In the genomic region with DNA sequence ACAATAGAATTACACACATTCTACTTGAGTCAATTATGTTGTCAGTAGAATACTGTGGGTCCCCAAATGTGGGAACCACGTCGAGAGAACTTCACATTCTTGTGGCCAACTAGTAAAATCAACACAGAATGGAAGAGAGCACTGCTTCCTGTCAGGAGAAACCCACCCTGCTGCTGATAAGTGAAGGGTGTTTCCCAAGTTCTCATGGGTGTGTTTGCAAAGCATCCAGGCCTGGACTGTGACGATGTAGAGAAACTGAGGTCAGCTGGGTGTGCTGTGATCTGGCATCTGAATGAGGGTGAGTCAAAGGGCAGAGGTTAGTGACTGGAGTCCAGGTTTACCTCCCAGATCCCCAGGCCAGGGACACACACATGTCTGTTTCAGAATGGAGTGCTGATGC, we compare ENCODE assay signal across 12 mouse cellular contexts.
DNase-seq lines count a peak whose midpoint lies in the region; ATAC-seq and TF ChIP-seq lines count a peak whose summit lies in the region.
"Had no signal": no experiment of that assay in that cellular context is flagged by ENCODE, and none has a peak within 500 bp of the region (broad histone marks: within the 10 kb centered on the region; RNA-seq: fewer than 3 reads in every experiment).

No protein-coding gene starts in this region.

- no peaks in the 10 kb centered on the region for H3K27me3 ChIP-seq in heart, embryonic 11.5 days (ENCODE audit: control insufficient read depth, insufficient read depth, low read length)
- no peaks in the 10 kb centered on the region for H3K27me3 ChIP-seq in lung, postnatal 0 days (replicated peaks; ENCODE audit: insufficient read depth, low read length)
- H3K27me3 ChIP-seq in liver, embryonic 13.5 days = no peaks in the 10 kb centered on the region
- no peaks in the 10 kb centered on the region for H3K27me3 ChIP-seq in midbrain, embryonic 15.5 days (replicated peaks)
- H3K27me3 ChIP-seq in midbrain, embryonic 14.5 days (ENCODE audit: control insufficient read depth, insufficient read depth, low read length) = no peaks in the 10 kb centered on the region
- H3K27me3 ChIP-seq: limb, embryonic 15.5 days had no signal

- H3K9ac ChIP-seq in heart, embryonic 11.5 days (ENCODE audit: low read depth, low read length) = no peak overlapping the region
- H3K9ac ChIP-seq in lung, postnatal 0 days (replicated peaks; ENCODE audit: low read depth) = no peak overlapping the region
- peak overlapping the region; percentile 22; the same call in 1 of the 2 replicates for H3K9ac ChIP-seq in liver, embryonic 13.5 days
- no peak overlapping the region for H3K9ac ChIP-seq in midbrain, embryonic 15.5 days
- H3K9ac ChIP-seq in midbrain, embryonic 14.5 days (replicated peaks; ENCODE audit: low read length) = no peak overlapping the region
- H3K9ac ChIP-seq: limb, embryonic 15.5 days had no signal

- DNase-seq in heart, adult 8-10 months (ENCODE audit: low spot score) = no peak
- peak; percentile 31 for DNase-seq in lung, postnatal 0 days (ENCODE audit: low spot score)
- DNase-seq in lung, adult 18-20 months = no peak
- peak; percentile 28 for DNase-seq in liver, embryonic 13.5 days
- no peak for DNase-seq in layer of hippocampus, postnatal 14 days (ENCODE audit: low spot score in 2 of 2)
- no peak for DNase-seq in midbrain, embryonic 14.5 days
- DNase-seq: right cerebral cortex, postnatal 14 days had no signal

- no peaks in the 10 kb centered on the region for H3K36me3 ChIP-seq in heart, embryonic 11.5 days (ENCODE audit: control insufficient read depth, insufficient read depth, low read length)
- no peaks in the 10 kb centered on the region for H3K36me3 ChIP-seq in lung, postnatal 0 days (ENCODE audit: insufficient read depth, low read length)
- H3K36me3 ChIP-seq in liver, embryonic 13.5 days = no peaks in the 10 kb centered on the region
- no peaks in the 10 kb centered on the region for H3K36me3 ChIP-seq in midbrain, embryonic 15.5 days (replicated peaks)
- no peaks in the 10 kb centered on the region for H3K36me3 ChIP-seq in midbrain, embryonic 14.5 days (ENCODE audit: control insufficient read depth, insufficient read depth, low read length)
- H3K36me3 ChIP-seq: limb, embryonic 15.5 days had no signal

- ATAC-seq in heart, embryonic 11.5 days (replicated peaks; ENCODE audit: insufficient number of reproducible peaks, low FRiP score, low TSS enrichment) = peak; percentile 74
- ATAC-seq in lung, postnatal 0 days = peak; percentile 62
- ATAC-seq in liver, embryonic 13.5 days (ENCODE audit: low read depth) = peak; percentile 91
- no peak for ATAC-seq in midbrain, embryonic 15.5 days (replicated peaks)
- ATAC-seq in midbrain, embryonic 14.5 days (ENCODE audit: low FRiP score, low TSS enrichment) = no peak
- ATAC-seq: CD4-positive, CD25-positive, alpha-beta regulatory T cell, adult 4 months had no signal

- TF ChIP-seq EP300 in lung, postnatal 0 days (IDR thresholded peaks at IDR 0.05) = peak; percentile 62

- peaks cover 7% of the 10 kb centered on the region; the same call in 1 of the 2 replicates for H3K4me1 ChIP-seq in heart, embryonic 11.5 days (ENCODE audit: control insufficient read depth, insufficient read depth, low read length)
- no peaks in the 10 kb centered on the region for H3K4me1 ChIP-seq in lung, postnatal 0 days (ENCODE audit: insufficient read depth, low read depth, low read length)
- H3K4me1 ChIP-seq in liver, embryonic 13.5 days (replicated peaks) = peaks cover 53% of the 10 kb centered on the region
- H3K4me1 ChIP-seq in midbrain, embryonic 15.5 days = no peaks in the 10 kb centered on the region
- H3K4me1 ChIP-seq in midbrain, embryonic 14.5 days (ENCODE audit: control insufficient read depth, insufficient read depth, low read length) = no peaks in the 10 kb centered on the region
- H3K4me1 ChIP-seq: limb, embryonic 15.5 days had no signal

- no peak for TF ChIP-seq CTCF in lung, postnatal 0 days (IDR thresholded peaks at IDR 0.05)

- no peaks in the 10 kb centered on the region for H3K9me3 ChIP-seq in heart, embryonic 11.5 days (replicated peaks; ENCODE audit: control insufficient read depth, low read length)
- no peaks in the 10 kb centered on the region for H3K9me3 ChIP-seq in lung, postnatal 0 days (ENCODE audit: low read length)
- no peaks in the 10 kb centered on the region for H3K9me3 ChIP-seq in liver, embryonic 13.5 days (replicated peaks)
- H3K9me3 ChIP-seq in midbrain, embryonic 15.5 days = no peaks in the 10 kb centered on the region
- H3K9me3 ChIP-seq in midbrain, embryonic 14.5 days (ENCODE audit: control insufficient read depth, low read length) = no peaks in the 10 kb centered on the region
- H3K9me3 ChIP-seq: limb, embryonic 15.5 days had no signal

- 25% methylated on average over 3 of the region's 3 CpGs for WGBS in heart, embryonic 11.5 days (ENCODE audit: insufficient replicate concordance)
- 17% methylated on average over 3 of the region's 3 CpGs for WGBS in lung, postnatal 0 days
- WGBS in liver, embryonic 13.5 days (ENCODE audit: insufficient replicate concordance) = 4% methylated on average over 3 of the region's 3 CpGs
- 86% methylated on average over 3 of the region's 3 CpGs for WGBS in midbrain, embryonic 15.5 days
- 86% methylated on average over 3 of the region's 3 CpGs for WGBS in midbrain, embryonic 14.5 days

- H3K4me3 ChIP-seq in heart, embryonic 11.5 days (ENCODE audit: low read depth, low read length) = no peak overlapping the region
- H3K4me3 ChIP-seq in lung, postnatal 0 days (ENCODE audit: low read depth, low read length) = no peak overlapping the region
- H3K4me3 ChIP-seq in liver, embryonic 13.5 days (replicated peaks) = peak overlapping the region; percentile 11; the same call in 1 of the 2 replicates
- no peak overlapping the region for H3K4me3 ChIP-seq in midbrain, embryonic 15.5 days
- H3K4me3 ChIP-seq in midbrain, embryonic 14.5 days (replicated peaks; ENCODE audit: low read depth, low read length) = no peak overlapping the region
- H3K4me3 ChIP-seq: limb, embryonic 15.5 days had no signal

- peak overlapping the region; percentile 37; the same call in 1 of the 2 replicates for H3K27ac ChIP-seq in heart, embryonic 11.5 days (ENCODE audit: low read depth, low read length)
- no peak overlapping the region for H3K27ac ChIP-seq in lung, postnatal 0 days (ENCODE audit: low read length)
- H3K27ac ChIP-seq in liver, embryonic 13.5 days = peak overlapping the region; percentile 63
- no peak overlapping the region for H3K27ac ChIP-seq in midbrain, embryonic 15.5 days
- no peak overlapping the region for H3K27ac ChIP-seq in midbrain, embryonic 14.5 days (replicated peaks; ENCODE audit: low read depth, low read length)
- H3K27ac ChIP-seq: limb, embryonic 15.5 days had no signal

- H3K4me2 ChIP-seq in heart, embryonic 11.5 days = 0 out of 2 replicates have a peak overlapping the region, but pooled peaks have one; percentile 5
- no peak overlapping the region for H3K4me2 ChIP-seq in lung, postnatal 0 days (replicated peaks; ENCODE audit: low read depth, low read length)
- H3K4me2 ChIP-seq in liver, embryonic 13.5 days = peak overlapping the region; percentile 37
- no peak overlapping the region for H3K4me2 ChIP-seq in midbrain, embryonic 15.5 days
- H3K4me2 ChIP-seq in midbrain, embryonic 14.5 days (ENCODE audit: low read length) = no peak overlapping the region
- H3K4me2 ChIP-seq: limb, embryonic 15.5 days; midbrain, embryonic 11.5 days had no signal

Comparison
In these comparisons a context has a peak if more than half of its experiments do, and no peak if none do; other contexts are left out.
1. DNase-seq: peak in lung, postnatal 0 days (single experiment) and liver, embryonic 13.5 days (single experiment); none in heart, adult 8-10 months (single experiment), lung, adult 18-20 months (0 of 2), layer of hippocampus, postnatal 14 days (0 of 2) and midbrain, embryonic 14.5 days (single experiment).
2. ATAC-seq: peak in heart, embryonic 11.5 days (single experiment), lung, postnatal 0 days (single experiment) and liver, embryonic 13.5 days (single experiment); none in midbrain, embryonic 15.5 days (single experiment) and midbrain, embryonic 14.5 days (single experiment).
3. H3K27ac ChIP-seq: peak in heart, embryonic 11.5 days (single experiment) and liver, embryonic 13.5 days (single experiment); none in lung, postnatal 0 days (single experiment), midbrain, embryonic 15.5 days (single experiment) and midbrain, embryonic 14.5 days (single experiment).
4. H3K4me2 ChIP-seq: peak in heart, embryonic 11.5 days (single experiment) and liver, embryonic 13.5 days (single experiment); none in lung, postnatal 0 days (single experiment), midbrain, embryonic 15.5 days (single experiment) and midbrain, embryonic 14.5 days (single experiment).